Mouse (Mus musculus): ENCODE results near the gene Gm28048. TPM values are rescaled to one million over a fixed set of nuclear protein-coding genes. Genes with fewer than 3 reads are reported as not detected.

The Gm28048 gene
- polyA plus RNA-seq, 1 experiment, result 1.9 TPM

GRCm38 (mm10) chr11:22936446-22937125 lies 45.3 kb downstream of the Gm28048 start:
- Histone ChIP-seq H3K27me3 (ENCODE audit: control insufficient read depth, insufficient read depth, insufficient read length) (no peaks in the 10 kb centered on the region), H3K79me2 (ENCODE audit: control insufficient read depth, insufficient read depth) (peaks cover 11% of the 10 kb centered on the region), H3K4me2 (ENCODE audit: low read depth) (no peak overlapping the region), H3K36me3 (ENCODE audit: control insufficient read depth, insufficient read depth) (no peaks in the 10 kb centered on the region), H3ac (ENCODE audit: control insufficient read depth, insufficient read length) (no peak overlapping the region), H3K4me3 (no peak overlapping the region)
- TF ChIP-seq TCF12 (IDR thresholded peaks at IDR 0.05; ENCODE audit: insufficient read depth, poor library complexity, severe bottlenecking) (no peak), MYOG (IDR thresholded peaks at IDR 0.05; ENCODE audit: control insufficient read depth in 1 of 3, insufficient read depth in 1 of 3, insufficient read length in 2 of 3, low read depth in 2 of 3) (no peak), CEBPB (IDR thresholded peaks at IDR 0.05; ENCODE audit: insufficient read depth, poor library complexity, severe bottlenecking) (no peak), MAX (IDR thresholded peaks at IDR 0.05; ENCODE audit: low read depth) (no peak), TCF3 (IDR thresholded peaks at IDR 0.05; ENCODE audit: insufficient read length, low read depth) (no peak), MYOD1 (IDR thresholded peaks at IDR 0.05; ENCODE audit: control insufficient read depth in 1 of 3, insufficient read length in 2 of 3, low read depth in 2 of 3) (no peak), POLR2AphosphoS2 (IDR thresholded peaks at IDR 0.05; ENCODE audit: insufficient read length, low read depth) (no peak), POLR2A (IDR thresholded peaks at IDR 0.05; ENCODE audit: insufficient read length, low read depth) (no peak), E2F4 (IDR thresholded peaks at IDR 0.05; ENCODE audit: insufficient read depth) (no peak), USF1 (IDR thresholded peaks at IDR 0.05; ENCODE audit: low read depth) (no peak), SRF (IDR thresholded peaks at IDR 0.05; ENCODE audit: control insufficient read depth, insufficient read length, low read depth) (no peak), REST (IDR thresholded peaks at IDR 0.05; ENCODE audit: insufficient read depth, insufficient read length) (no peak)

GRCm38 (mm10) chr11:22932167-22932566 lies 49.7 kb downstream of the Gm28048 start:
- H3K36me3 ChIP-seq (ENCODE audit: control insufficient read depth, insufficient read depth), result no peaks in the 10 kb centered on the region
- no peak for TF ChIP-seq POLR2AphosphoS2 (IDR thresholded peaks at IDR 0.05; ENCODE audit: insufficient read length, low read depth)
- H3K4me3 ChIP-seq, result no peak overlapping the region
- H3K4me2 ChIP-seq (ENCODE audit: low read depth), result no peak overlapping the region
- H3K79me2 ChIP-seq (ENCODE audit: control insufficient read depth, insufficient read depth), result peaks cover 11% of the 10 kb centered on the region
- H3ac ChIP-seq (ENCODE audit: control insufficient read depth, insufficient read length), result no peak overlapping the region
- no peaks in the 10 kb centered on the region for H3K27me3 ChIP-seq (ENCODE audit: control insufficient read depth, insufficient read depth, insufficient read length)

GRCm38 (mm10) chr11:22931320-22931905 lies 50.5 kb downstream of the Gm28048 start:
- H3K79me2 ChIP-seq (ENCODE audit: control insufficient read depth, insufficient read depth), result peaks cover 5% of the 10 kb centered on the region
- no peak overlapping the region for H3K4me3 ChIP-seq
- no peak for TF ChIP-seq MAX (IDR thresholded peaks at IDR 0.05; ENCODE audit: low read depth)
- no peak for TF ChIP-seq USF1 (IDR thresholded peaks at IDR 0.05; ENCODE audit: low read depth)
- H3K27me3 ChIP-seq (ENCODE audit: control insufficient read depth, insufficient read depth, insufficient read length), result no peaks in the 10 kb centered on the region
- H3ac ChIP-seq (ENCODE audit: control insufficient read depth, insufficient read length), result no peak overlapping the region
- no peak overlapping the region for H3K4me2 ChIP-seq (ENCODE audit: low read depth)
- H3K36me3 ChIP-seq (ENCODE audit: control insufficient read depth, insufficient read depth), result no peaks in the 10 kb centered on the region

GRCm38 (mm10) chr11:22930129-22930528 lies 51.8 kb downstream of the Gm28048 start:
- no peak overlapping the region for H3K4me3 ChIP-seq
- no peak overlapping the region for H3K4me2 ChIP-seq (ENCODE audit: low read depth)
- no peaks in the 10 kb centered on the region for H3K27me3 ChIP-seq (ENCODE audit: control insufficient read depth, insufficient read depth, insufficient read length)
- H3ac ChIP-seq (ENCODE audit: control insufficient read depth, insufficient read length), result no peak overlapping the region
- TF ChIP-seq TCF12 (IDR thresholded peaks at IDR 0.05; ENCODE audit: insufficient read depth, poor library complexity, severe bottlenecking) (no peak), REST (IDR thresholded peaks at IDR 0.05; ENCODE audit: insufficient read depth, insufficient read length) (no peak), POLR2AphosphoS2 (IDR thresholded peaks at IDR 0.05; ENCODE audit: insufficient read length, low read depth) (no peak), MAX (IDR thresholded peaks at IDR 0.05; ENCODE audit: low read depth) (no peak), CEBPB (IDR thresholded peaks at IDR 0.05; ENCODE audit: insufficient read depth, poor library complexity, severe bottlenecking) (no peak)
- H3K36me3 ChIP-seq (ENCODE audit: control insufficient read depth, insufficient read depth), result no peaks in the 10 kb centered on the region
- peaks cover 5% of the 10 kb centered on the region for H3K79me2 ChIP-seq (ENCODE audit: control insufficient read depth, insufficient read depth)

DNA sequence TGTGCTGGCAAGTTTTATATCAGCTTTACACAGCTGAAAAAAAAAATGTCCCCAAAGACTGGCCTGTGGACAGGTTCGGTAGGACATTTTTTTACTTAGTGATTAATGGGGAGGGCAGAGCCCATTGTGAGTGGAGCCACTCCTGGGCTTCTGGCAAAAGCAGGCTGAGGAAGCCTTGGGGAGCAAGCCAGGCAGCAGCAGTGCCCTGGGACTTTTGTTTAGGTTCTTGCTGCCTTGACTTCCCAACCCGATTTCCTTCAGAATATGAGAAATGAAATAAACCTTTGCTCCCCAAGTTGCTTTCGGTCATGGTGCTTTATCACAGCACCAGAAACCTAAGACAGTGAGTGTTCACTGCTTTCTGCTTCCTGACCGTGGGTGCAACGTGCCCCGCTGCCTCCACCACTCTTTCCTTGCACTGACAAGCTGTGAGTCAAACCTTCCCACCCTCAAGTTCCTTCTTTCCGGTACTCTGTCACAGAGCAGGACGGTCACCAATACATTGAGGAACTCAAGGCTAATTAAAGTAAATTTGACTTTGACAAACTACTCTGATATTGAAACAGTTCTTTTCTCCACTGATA lies 53.2 kb downstream of the Gm28048 start:
- no peak overlapping the region for H3ac ChIP-seq (ENCODE audit: control insufficient read depth, insufficient read length)
- TF ChIP-seq SRF (IDR thresholded peaks at IDR 0.05; ENCODE audit: control insufficient read depth, insufficient read length, low read depth) (no peak), POLR2AphosphoS2 (IDR thresholded peaks at IDR 0.05; ENCODE audit: insufficient read length, low read depth) (no peak), TCF12 (IDR thresholded peaks at IDR 0.05; ENCODE audit: insufficient read depth, poor library complexity, severe bottlenecking) (no peak), E2F4 (IDR thresholded peaks at IDR 0.05; ENCODE audit: insufficient read depth) (no peak), POLR2A (IDR thresholded peaks at IDR 0.05; ENCODE audit: insufficient read length, low read depth) (no peak), MAX (IDR thresholded peaks at IDR 0.05; ENCODE audit: low read depth) (no peak), MYOD1 (IDR thresholded peaks at IDR 0.05; ENCODE audit: control insufficient read depth in 1 of 3, insufficient read length in 2 of 3, low read depth in 2 of 3) (no peak), MYOG (IDR thresholded peaks at IDR 0.05; ENCODE audit: control insufficient read depth in 1 of 3, insufficient read depth in 1 of 3, insufficient read length in 2 of 3, low read depth in 2 of 3) (no peak), CEBPB (IDR thresholded peaks at IDR 0.05; ENCODE audit: insufficient read depth, poor library complexity, severe bottlenecking) (no peak), USF1 (IDR thresholded peaks at IDR 0.05; ENCODE audit: low read depth) (no peak), REST (IDR thresholded peaks at IDR 0.05; ENCODE audit: insufficient read depth, insufficient read length) (no peak), TCF3 (IDR thresholded peaks at IDR 0.05; ENCODE audit: insufficient read length, low read depth) (no peak)
- H3K79me2 ChIP-seq (ENCODE audit: control insufficient read depth, insufficient read depth), result peaks cover 5% of the 10 kb centered on the region
- H3K27me3 ChIP-seq (ENCODE audit: control insufficient read depth, insufficient read depth, insufficient read length), result no peaks in the 10 kb centered on the region
- no peak overlapping the region for H3K4me3 ChIP-seq
- no peak overlapping the region for H3K4me2 ChIP-seq (ENCODE audit: low read depth)
- H3K36me3 ChIP-seq (ENCODE audit: control insufficient read depth, insufficient read depth), result no peaks in the 10 kb centered on the region
